Mouse (Mus musculus) intestine, embryonic 15.5 days (tissue): ENCODE data around the gene Col2a1. TPM values are rescaled to one million over a fixed set of nuclear protein-coding genes. Genes with fewer than 3 reads are reported as not detected.

Experiments used
- ATAC-seq: fragments of 200-750 bp; cut with Nextera tagmentation; 2 replicates; pipeline ENCODE4 v1.8.0; 2017; ENCODE audit warnings: moderate TSS enrichment, moderate library complexity
- H3K27ac ChIP-seq: fragments of 300-500 bp; sonication (generic); 2 replicates; pipeline ENCODE4 v1.5.1; 2015; ENCODE audit warnings: mild to moderate bottlenecking, inconsistent platforms
- H3K27me3 ChIP-seq: fragments of 300-500 bp; sonication (generic); replicated peaks from 2 replicates; pipeline ENCODE4 v1.6.1; 2015; ENCODE audit warnings: inconsistent platforms
- H3K36me3 ChIP-seq: fragments of 300-500 bp; sonication (generic); 2 replicates; pipeline ENCODE4 v1.6.1; 2015; ENCODE audit warnings: inconsistent platforms
- H3K4me1 ChIP-seq: fragments of 300-500 bp; sonication (generic); replicated peaks from 2 replicates; pipeline ENCODE4 v1.6.1; 2015; ENCODE audit warnings: inconsistent platforms
- H3K4me2 ChIP-seq: fragments of 300-500 bp; sonication (generic); replicated peaks from 2 replicates; pipeline ENCODE4 v1.6.1; 2015; ENCODE audit warnings: mild to moderate bottlenecking, inconsistent platforms
- H3K4me3 ChIP-seq: fragments of 300-500 bp; sonication (generic); replicated peaks from 2 replicates; pipeline ENCODE4 v1.5.1; 2015; ENCODE audit warnings: inconsistent platforms
- H3K9ac ChIP-seq: fragments of 300-500 bp; sonication (generic); 2 replicates; pipeline ENCODE4 v1.6.1; 2015; ENCODE audit warnings: inconsistent platforms
- H3K9me3 ChIP-seq: fragments of 300-500 bp; sonication (generic); 2 replicates; pipeline ENCODE4 v1.6.1; 2016; ENCODE audit warnings: inconsistent platforms
- WGBS: fragments of 180-500 bp; shearing (Covaris S2); methylation state at CpG from one replicate; pipeline ENCODE4 v1.1.7; 2015; 5-methylcytosine and 5-hydroxymethylcytosine counted together
- polyA plus RNA-seq: library from polyadenylated mRNA; unstranded; fragments of >200 nt; fragmentation: Nextera tagmentation; extraction: Ambion mirVana; gene quantifications from 2 replicates; pipeline ENCODE4 v1.2.1, GENCODE M21; 2015

Gene Col2a1
- polyA plus RNA-seq, 1 experiment from 2014 or later: 2.7 TPM

GRCm38 (mm10) chr15:97932441-97932840, 72.1 kb downstream of the Col2a1 start:
- whole genome bisulfite sequencing: 74% methylated on average over 12 of the region's 12 CpGs
- H3K36me3 ChIP-seq: no peaks in the 10 kb centered on the region
- no peak overlapping the region for H3K4me2 ChIP-seq
- no peak overlapping the region for H3K9ac ChIP-seq
- no peak overlapping the region for H3K4me3 ChIP-seq
- H3K27me3 ChIP-seq: no peaks in the 10 kb centered on the region
- ATAC-seq: peak; percentile 42; the same call in 1 of the 2 replicates
- H3K27ac ChIP-seq: no peak overlapping the region
- no peaks in the 10 kb centered on the region for H3K9me3 ChIP-seq
- peaks cover 7% of the 10 kb centered on the region; the same call in 1 of the 2 replicates for H3K4me1 ChIP-seq

- Histone ChIP-seq H3K9ac (no peak overlapping the region), H3K27ac (peak overlapping the region; percentile 2; the same call in 1 of the 2 replicates), H3K4me1 (peaks cover 8% of the 10 kb centered on the region; the same call in 1 of the 2 replicates), H3K4me2 (0 out of 2 replicates have a peak overlapping the region, but pooled peaks have one; percentile 7), H3K36me3 (no peaks in the 10 kb centered on the region), H3K4me3 (no peak overlapping the region), H3K27me3 (no peaks in the 10 kb centered on the region), H3K9me3 (no peaks in the 10 kb centered on the region)
- 39% methylated on average over 13 of the region's 13 CpGs for WGBS
- ATAC-seq: peak; percentile 82
These were observed 75.2 kb downstream of the Col2a1 start for GRCm38 (mm10) chr15:97929259-97929824.

- Histone ChIP-seq H3K27me3 (no peaks in the 10 kb centered on the region), H3K4me3 (no peak overlapping the region), H3K9me3 (no peaks in the 10 kb centered on the region), H3K27ac (no peak overlapping the region), H3K4me1 (peaks cover 8% of the 10 kb centered on the region; the same call in 1 of the 2 replicates), H3K4me2 (no peak overlapping the region), H3K36me3 (no peaks in the 10 kb centered on the region), H3K9ac (no peak overlapping the region)
- ATAC-seq: no peak
- WGBS: 51% methylated on average over 6 of the region's 6 CpGs
These were observed 76.7 kb downstream of the Col2a1 start for GRCm38 (mm10) chr15:97927821-97928220.

GRCm38 (mm10) chr15:97927018-97927417, 77.5 kb downstream of the Col2a1 start:
- H3K4me3 ChIP-seq: no peak overlapping the region
- H3K36me3 ChIP-seq: no peaks in the 10 kb centered on the region
- no peak overlapping the region for H3K27ac ChIP-seq
- no peaks in the 10 kb centered on the region for H3K27me3 ChIP-seq
- H3K9me3 ChIP-seq: no peaks in the 10 kb centered on the region
- ATAC-seq: peak; percentile 44
- no peak overlapping the region for H3K4me2 ChIP-seq
- no peak overlapping the region for H3K9ac ChIP-seq
- H3K4me1 ChIP-seq: peaks cover 8% of the 10 kb centered on the region; the same call in 1 of the 2 replicates
- WGBS: 48% methylated on average over 4 of the region's 4 CpGs

Other genes starting within 250 kb of the Col2a1 start
- 6.9 and 7.8 TPM in 2 replicates for gene Rapgef3, start 236.7 kb downstream of the Col2a1 start, polyA plus RNA-seq
- gene Slc48a1, start 226.2 kb downstream of the Col2a1 start, polyA plus RNA-seq: 23.9 and 25.1 TPM in 2 replicates
- 18.0 and 20.6 TPM in 2 replicates for gene Hdac7, start 160.2 kb downstream of the Col2a1 start, polyA plus RNA-seq
- 1.5 and 2.2 TPM in 2 replicates for gene Vdr, start 94.1 kb downstream of the Col2a1 start, polyA plus RNA-seq
- gene Tmem106c, start 40.5 kb downstream of the Col2a1 start, polyA plus RNA-seq: 39.3 and 44.4 TPM in 2 replicates
- gene Pfkm, start 87.9 kb upstream of the Col2a1 start, polyA plus RNA-seq: 27.9 and 28.4 TPM in 2 replicates
- 26.5 and 27.4 TPM in 2 replicates for gene Senp1, start 89.0 kb upstream of the Col2a1 start, polyA plus RNA-seq
- gene Asb8, start 160.9 kb upstream of the Col2a1 start, polyA plus RNA-seq: 46.6 and 49.5 TPM in 2 replicates
- 1.6 and 1.7 TPM in 2 replicates for gene Ccdc184, start 162.5 kb upstream of the Col2a1 start, polyA plus RNA-seq
- not detected in 2 replicates for gene Olfr288, start 190.8 kb upstream of the Col2a1 start, polyA plus RNA-seq
- not detected in 2 replicates for gene Gm44579, start 216.3 kb upstream of the Col2a1 start, polyA plus RNA-seq
- gene Olfr287, start 216.4 kb upstream of the Col2a1 start, polyA plus RNA-seq: not detected in 2 replicates
- gene Olfr286, start 229.8 kb upstream of the Col2a1 start, polyA plus RNA-seq: not detected in 2 replicates